Mouse (Mus musculus): ENCODE results near the gene Chpf. TPM values are rescaled to one million over a fixed set of nuclear protein-coding genes. Genes with fewer than 3 reads are reported as not detected.
A peak's percentile ranks its signal among the peaks of the same experiment; 100 is the strongest.

Gene Chpf
- total RNA-seq, 2 experiments from 2014 or later = 47.6 to 51.6 TPM

DNA sequence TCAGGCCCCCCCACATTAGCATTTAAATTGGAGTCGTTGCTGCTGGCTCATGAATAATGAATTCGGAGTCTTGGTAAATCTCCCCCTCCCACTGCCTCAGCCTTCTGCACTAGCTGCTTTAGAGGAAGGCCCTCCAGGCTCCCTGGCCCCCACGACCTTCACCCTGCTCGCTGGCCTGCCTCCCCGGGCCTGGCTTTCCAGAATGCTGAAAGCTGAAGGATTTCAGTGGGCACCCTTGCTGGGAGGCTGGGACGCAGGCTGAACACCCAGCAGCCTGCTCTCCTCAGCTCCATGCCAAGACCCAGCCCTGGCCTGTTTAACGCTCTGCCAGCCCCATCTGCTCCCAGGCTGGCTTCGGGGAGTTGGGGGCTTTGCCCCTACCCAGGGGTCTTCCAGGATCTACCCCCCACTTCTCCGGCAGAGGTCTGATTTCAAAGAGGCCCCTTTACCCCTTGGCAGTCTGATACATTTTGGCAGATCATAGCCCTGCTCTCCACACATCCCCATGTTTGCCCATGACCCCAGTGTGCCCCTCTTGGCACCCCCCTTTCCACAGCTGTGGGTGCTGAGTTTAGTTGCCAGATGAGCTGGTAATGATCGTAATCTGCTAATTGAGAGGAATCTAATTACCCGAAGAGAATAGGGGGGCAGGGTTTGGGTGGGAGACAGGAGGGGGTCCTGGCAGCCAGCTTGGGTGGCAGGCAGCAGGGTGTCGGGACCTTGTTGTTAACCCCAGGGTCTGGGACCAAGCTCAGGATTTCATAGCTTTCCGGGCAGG is 35.7 kb downstream of the Chpf start:
- peak in 1 of 2 experiments; percentile 15 for DNase-seq (ENCODE audit: low spot score in 2 of 2)

DNA sequence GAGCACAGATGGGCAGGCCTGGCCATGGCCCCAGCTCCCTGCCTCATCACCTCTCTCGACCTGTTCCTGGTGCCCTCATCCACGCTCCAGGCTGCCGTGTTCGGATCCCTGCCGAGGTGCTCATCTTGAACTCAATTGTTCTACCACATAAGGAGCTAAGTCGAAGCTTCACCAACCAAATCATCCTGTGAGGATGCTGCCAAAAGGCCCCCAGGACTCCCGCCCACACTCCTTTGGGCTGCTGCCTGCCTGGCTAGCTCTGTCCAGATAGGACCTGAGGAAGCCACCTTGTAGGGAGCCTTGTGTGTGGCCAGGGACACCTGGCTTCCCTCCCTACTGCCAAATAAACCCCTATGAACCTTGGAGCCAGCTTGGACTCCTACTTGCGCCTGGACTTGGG is 36.3 kb downstream of the Chpf start:
- DNase-seq (ENCODE audit: low spot score in 2 of 2) = peak in 1 of 2 experiments; percentile 17

DNA sequence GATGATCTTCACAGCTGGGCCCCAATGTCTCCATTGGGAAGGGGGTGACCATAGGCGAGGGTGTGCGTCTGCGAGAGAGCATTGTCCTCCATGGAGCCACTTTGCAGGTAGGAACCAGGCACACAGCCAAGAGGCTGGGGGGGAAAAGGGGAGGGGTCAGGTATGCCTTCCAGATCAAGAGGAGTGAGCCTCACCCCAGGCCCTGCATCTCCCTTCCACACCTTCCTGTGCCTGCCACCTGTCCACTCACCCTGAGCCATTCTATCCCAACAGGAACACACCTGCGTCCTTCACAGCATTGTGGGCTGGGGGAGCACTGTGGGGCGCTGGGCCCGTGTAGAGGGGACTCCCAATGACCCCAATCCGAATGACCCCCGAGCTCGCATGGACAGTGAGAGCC is 36.9 kb downstream of the Chpf start:
- DNase-seq (ENCODE audit: low spot score in 2 of 2) = no peak

DNA sequence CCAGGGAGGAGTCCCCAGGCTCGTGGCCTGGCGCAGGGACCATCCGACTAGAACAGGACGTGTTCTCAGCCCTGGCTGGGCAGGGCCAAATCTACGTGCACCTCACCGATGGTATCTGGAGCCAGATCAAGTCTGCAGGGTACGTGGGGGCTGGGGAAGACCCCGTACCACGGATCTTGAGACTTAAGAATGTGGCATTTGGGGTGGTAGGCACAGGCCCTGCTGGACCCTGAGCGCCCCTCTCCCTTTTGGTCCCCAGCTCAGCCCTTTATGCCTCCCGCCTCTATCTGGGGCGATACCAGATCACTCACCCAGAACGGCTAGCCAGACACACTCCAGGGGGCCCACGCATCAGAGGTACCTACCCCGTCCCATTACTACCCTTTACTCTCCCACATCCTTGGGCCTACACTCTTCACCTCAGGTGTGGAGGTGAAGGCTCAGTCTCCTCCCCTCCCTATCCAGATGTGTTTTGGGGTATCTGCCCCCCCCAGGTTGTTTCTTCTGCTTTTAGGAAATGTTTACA is 37.6 kb downstream of the Chpf start:
- peak in 1 of 2 experiments; percentile 14 for DNase-seq (ENCODE audit: low spot score in 2 of 2)

DNA sequence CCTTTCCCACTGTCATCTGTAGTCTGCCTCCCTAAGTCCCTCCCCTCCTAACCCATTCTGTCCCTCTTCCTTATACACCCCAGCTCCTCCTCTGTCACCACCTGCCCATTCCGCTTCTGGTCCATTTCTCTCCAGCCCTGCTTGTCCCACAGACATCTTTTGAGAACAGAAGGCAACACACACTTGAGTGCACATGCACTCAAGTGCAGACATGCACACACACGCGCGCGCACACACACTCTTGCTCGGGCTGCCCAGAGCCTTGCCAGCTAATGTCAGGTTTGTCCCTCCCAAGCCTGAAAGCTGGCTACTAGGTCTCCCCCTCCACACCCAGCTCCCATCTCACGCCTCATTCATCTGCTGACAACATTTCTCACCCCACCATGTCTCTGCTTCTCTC is 38.4 kb downstream of the Chpf start:
- DNase-seq (ENCODE audit: low spot score in 2 of 2) = no peak

DNA sequence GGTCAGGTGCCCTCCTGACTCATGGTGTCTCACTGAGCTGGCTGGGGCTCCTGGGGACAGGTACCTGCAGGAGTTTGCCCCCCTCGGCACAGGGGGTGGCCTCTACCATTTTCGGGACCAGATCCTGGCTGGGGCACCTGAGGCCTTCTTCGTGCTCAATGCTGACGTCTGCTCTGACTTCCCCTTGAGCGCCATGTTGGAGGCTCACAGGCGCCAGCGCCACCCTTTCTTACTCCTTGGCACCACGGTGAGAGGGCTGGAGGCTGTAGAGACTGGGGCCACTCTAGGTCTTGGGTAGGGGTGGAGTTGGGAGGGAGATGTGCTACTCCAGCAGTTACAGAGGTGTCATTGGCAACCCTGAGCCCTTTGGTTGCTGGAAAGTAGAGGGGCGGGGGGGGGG is 40.3 kb downstream of the Chpf start:
- DNase-seq (ENCODE audit: low spot score in 2 of 2) = no peak

DNA sequence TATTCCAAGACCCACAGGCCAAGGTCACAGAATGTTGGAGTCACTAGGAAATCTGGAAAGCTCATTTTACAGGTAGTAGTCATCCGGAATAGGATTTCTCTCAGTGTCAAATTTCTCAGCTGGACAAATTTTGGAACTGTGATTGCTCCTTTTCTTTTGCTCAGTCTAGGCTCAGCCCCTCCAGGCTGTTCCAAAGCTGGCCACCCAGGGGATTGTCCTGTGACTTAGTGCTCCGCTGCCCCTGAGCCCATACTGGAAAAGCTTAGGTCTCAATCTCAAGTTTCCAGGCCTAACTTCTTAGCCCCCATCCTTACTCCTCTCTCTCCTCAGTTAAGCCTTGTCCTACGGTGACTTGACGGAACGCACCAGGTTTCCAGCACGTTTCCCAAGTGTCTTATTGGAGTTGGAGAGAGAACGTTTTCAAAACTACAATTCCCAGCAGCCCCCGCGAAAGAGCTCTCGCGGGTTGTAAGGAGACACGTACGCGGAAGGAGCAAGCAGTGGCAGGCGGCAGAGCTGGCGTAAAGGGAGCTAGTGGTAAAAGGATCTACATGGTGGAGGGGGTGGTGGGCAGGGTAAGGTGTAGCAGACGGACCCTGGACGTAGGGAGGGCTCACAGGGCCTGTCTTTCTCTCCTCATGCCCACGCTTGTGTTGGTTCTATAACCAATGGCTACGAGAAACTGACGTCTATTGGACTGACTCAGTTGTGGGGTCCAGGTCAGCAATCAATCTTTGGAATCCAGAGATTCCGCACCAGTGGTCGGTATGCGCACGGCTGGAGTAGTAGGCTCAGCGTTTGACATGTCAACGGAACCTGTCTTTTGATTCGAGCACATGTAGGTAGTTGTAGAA is 43.4 kb downstream of the Chpf start, which contains the start of gene Gmppa:
Gmppa (plus strand) TSS at position 456 of the 854 bp plus-strand sequence.
- peak in 1 of 2 experiments; percentile 82 for DNase-seq (ENCODE audit: low spot score in 2 of 2)

DNA sequence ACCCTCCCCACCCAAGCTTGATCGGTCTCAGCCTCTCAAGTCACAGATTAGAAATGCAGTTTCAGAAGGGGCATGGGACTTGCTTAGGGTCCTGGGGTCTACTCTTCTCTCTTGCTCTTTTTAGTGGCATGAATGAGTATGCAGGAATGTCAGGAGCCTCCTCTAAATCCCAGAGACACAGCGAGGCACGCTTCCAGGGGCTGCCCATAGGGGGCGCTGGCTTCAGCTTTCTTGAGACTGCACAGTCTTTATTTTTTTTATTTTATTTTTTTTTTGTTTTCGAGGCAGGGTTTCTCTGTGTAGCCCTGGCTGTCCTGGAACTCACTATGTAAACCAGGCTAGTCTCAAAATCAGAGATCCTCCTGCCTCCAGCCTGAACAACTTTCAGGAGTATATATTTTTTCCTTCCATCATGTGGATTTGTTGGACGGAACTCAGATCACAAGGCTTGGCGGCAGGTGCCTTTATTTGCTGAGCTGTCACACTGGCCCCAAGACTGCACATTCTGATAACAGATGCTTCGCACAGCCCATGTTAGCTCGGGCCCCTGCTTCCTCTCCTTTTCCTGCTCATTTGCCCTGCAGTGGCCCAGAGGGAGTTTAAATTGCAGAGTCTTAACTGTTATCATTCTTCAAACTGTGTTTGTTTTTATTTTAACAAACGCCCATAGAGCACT is 53.2 kb downstream of the Chpf start:
- DNase-seq (ENCODE audit: low spot score in 2 of 2) = no peak

Other genes starting within 250 kb of the Chpf start
- not detected for gene A630095N17Rik, start 247.2 kb downstream of the Chpf start, total RNA-seq (2021)
- 10 to 100 TPM; 41.5 to 48.8 TPM for gene Dnajb2, start 242.9 kb downstream of the Chpf start, total RNA-seq (2021)
- gene Ptprn, start 214.8 kb downstream of the Chpf start, total RNA-seq (2021) = under 1 TPM; 0.07 to 0.23 TPM
- not detected for gene Resp18, start 200.9 kb downstream of the Chpf start, total RNA-seq (2021)
- gene Dnpep, start 161.3 kb downstream of the Chpf start, total RNA-seq (2021) = 10 to 100 TPM; 65.0 to 70.5 TPM
- 1,000 to 10,000 TPM; 1,760 to 1,859 TPM for gene Des, start 119.0 kb downstream of the Chpf start, total RNA-seq (2021)
- 100 to 1,000 TPM; 156 to 170 TPM for gene Speg, start 104.0 kb downstream of the Chpf start, total RNA-seq (2021)
- 10 to 100 TPM; 43.5 to 49.3 TPM for gene Gmppa, start 43.4 kb downstream of the Chpf start, total RNA-seq (2021)
- gene Asic4, start 28.9 kb downstream of the Chpf start, total RNA-seq (2021) = under 1 TPM in 1 of 2 experiments, not detected in 1; 0.13 TPM
- under 1 TPM; 0.78 to 0.93 TPM for gene Tmem198, start 225 bp upstream of the Chpf start, total RNA-seq (2021)
- 100 to 1,000 TPM; 203 to 213 TPM for gene Obsl1, start 27.1 kb upstream of the Chpf start, total RNA-seq (2021)
- 10 to 100 TPM; 13.4 to 15.1 TPM for gene Inha, start 27.8 kb upstream of the Chpf start, total RNA-seq (2021)
- 10 to 100 TPM; 14.2 to 15.2 TPM for gene Stk11ip, start 42.2 kb upstream of the Chpf start, total RNA-seq (2021)
- gene Slc4a3, start 67.0 kb upstream of the Chpf start, total RNA-seq (2021) = 10 to 100 TPM; 18.5 to 23.6 TPM